Mouse (Mus musculus): ENCODE measurements around the gene Ggcx.

The Ggcx gene

DNA sequence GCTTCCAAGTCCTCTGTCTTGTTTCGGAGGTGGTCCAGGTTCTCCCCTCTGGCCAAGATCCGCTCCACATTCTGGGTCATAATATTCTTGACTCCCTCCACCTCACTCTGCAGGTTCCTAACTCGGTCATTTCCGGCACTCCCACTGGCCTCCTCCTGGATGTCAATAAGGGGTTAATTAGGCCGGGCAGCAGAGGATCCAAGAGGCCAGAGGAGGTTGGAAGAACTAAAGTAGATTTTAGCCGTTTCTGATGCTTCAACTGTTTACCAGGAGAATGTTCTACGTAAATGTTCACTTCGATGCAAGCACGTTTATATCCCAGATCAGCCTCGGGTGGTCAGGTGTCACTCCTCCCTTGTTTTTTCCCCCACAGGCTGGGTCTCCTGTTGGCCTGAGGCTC lies 25.8 kb upstream of the Ggcx start:
- no peak for DNase-seq

DNA sequence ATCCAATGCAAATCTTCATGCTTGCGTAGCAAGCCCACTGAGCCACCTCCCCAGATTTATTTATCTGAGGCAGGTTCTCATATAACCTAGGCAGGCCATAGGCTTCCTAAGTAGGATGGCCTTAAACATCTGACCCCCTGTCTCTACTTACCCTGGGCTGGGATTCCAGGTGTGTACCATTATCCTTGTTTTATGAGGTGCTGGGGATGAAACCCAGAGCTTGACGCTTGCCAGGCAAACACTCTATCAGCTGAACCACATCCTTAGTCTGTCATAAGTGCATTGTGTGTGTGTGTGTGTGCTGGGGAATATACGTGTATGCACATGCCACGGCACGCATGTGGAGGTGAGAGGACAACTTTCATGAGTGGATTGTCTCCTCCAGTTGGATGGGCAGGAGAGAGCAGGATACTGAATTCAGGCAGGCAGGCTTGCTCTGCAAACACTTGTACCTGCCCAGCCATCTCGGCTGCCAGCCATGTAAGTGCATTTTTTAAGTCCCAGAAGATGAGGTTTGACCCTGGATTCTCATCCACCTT lies 25.2 kb upstream of the Ggcx start:
- no peak for DNase-seq

DNA sequence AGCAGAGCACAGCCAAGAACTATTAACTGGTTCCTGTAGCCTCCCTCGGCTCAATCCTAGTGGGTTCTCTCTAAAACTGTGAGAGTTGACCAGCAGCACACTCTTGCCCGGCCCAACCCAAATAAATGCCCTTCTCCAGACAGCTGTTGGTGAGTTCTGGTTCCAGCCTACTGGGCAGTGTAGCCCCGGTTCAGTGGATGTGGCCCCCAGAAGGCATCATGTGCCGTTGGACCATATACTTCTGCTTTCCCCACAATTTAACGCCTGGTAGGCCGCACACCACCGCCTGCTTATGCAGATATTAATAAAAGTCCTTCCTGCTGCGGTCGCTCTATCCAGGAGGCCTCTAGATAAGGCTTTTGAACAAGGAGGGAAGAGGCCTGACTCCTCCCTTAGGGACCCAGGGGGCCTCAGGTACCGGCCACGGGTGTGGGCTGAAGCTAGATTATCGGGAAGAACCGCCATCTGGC lies 24.6 kb upstream of the Ggcx start:
- DNase-seq: no peak

DNA sequence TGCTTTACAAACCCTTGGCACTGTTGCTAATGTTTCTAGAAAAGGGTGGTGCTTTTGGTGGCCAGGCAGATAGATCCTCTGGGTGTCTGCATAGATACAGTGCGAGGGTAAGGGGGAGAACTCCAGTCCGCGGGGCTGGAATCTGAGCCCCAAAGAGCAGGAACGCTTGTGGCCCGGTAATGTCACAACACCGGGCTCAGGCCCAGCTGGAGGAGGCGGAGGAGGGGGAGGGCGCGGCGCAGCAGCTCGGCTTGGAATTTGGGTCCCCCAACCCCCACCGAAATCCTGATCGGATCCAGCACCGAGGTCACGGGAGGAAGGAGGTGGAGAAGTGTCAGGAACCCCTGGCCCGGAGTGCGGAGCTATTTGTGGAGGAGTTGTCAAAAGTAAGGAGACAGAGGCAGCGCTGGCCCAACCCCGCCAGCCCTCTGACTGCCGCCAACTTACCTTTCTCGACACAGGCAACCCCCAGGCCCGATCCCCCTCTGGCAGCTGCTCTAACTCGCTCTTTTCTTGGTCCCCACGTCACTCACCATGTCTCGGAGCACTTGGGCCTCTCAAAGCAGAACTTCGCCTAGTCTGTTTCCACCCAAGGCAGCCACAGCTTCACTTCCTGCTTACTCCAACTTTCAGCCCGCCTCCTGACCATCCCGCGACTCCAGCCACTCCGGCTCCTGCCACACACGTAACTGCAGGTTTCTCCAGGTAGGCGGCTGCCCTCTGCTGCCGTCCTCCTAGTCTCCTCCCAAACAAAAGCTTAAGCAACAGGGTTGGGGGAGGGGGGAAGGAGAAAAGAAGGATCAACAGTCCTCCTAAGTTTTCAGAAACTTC lies 24.0 kb upstream of the Ggcx start, which contains the start of gene Vamp8:
Gene Vamp8, minus strand, starts transcription at position 763 of the 831 bp plus-strand sequence.
- DNase-seq: peak; percentile 40

DNA sequence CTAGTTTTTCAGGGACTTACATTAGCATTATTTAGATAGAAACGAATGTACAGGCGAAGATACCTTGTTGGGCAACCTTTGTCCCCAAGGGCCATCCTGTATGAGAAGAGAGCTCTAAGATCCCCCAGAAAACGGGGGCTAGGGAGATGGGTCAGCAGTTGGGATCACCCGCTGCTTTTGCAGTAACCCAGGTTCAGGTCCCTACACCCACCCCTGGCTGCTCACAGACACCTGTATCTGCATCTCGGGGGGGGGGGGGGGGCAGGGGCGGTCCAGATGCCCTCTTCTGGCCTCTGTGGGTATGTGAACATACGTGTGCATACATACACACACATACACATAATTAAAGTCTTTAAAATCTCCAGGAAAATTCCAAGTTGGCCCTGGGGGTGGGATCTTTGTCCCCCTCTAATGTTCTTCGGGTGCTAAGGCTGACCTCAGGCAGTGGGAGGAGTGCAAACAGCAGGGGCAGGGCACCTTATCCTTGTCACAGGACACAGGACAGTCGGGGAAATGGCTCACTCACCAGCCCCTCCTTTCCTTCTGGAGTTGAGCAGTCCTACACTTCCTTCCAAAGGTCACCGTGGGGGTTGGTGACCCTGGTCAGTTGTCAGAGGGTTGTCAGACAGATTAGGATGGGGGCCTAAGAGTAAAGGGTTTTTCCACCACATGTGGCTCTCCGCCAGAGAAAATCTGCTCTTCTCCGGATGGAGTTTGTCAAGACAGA lies 23.1 kb upstream of the Ggcx start:
- DNase-seq: no peak

DNA sequence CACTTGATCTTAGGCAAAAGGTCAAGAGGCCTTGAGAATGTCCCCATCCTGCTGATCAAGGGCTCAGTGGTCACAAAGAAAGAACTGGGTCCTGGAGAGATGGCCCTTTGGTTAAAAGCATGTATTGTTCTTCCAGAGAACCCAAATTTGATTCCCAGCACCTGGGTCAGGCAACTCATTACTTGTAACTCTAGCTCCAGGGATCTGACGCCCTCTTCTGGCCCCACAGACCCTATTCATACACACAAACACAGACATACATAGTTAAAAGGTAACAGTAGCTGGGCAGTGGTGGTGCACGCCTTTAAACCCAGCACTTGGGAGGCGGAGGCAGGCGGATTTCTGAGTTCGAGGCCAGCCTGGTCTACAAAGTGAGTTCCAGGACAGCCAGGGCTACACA lies 21.8 kb upstream of the Ggcx start:
- no peak for DNase-seq

DNA sequence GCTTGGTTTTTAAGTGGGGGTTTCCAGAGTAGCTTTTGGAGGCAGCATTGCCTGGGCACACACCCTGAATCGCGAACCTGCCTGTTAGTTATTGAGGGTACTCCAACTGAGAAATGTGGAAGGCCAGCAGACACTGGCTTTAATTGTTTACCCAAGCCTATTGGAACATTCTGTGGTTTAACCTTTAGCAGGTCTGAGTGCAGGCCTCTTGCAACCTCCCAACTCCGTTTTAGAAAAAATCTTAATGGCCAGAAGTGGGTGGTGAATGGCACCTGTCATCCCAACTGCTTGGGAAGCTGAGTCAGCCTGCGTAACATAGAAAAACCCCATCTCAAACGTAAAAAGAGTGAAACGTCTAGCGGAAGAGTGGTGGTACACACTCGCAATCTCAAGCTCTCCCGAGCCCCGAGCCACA lies 17.3 kb upstream of the Ggcx start:
- DNase-seq: no peak

DNA sequence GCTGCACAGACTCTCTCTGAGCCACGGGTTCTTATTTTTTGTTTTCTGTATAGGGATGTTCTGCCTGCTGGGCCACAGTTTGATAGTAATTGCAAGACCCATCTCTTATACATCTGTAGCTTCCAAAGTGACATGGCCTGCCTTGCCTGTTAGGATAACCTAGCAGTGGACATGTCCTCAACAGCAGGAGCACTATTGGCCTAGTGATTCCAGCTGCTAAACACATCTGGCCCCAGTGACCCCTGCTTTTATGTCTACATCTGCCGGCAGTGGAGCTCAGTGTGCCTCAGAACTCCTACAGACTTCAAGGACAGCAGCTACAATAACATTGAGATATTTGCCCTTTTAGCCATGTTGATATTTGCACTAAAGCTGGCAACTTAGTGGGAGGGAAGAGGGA lies 14.1 kb upstream of the Ggcx start:
- DNase-seq: no peak

DNA sequence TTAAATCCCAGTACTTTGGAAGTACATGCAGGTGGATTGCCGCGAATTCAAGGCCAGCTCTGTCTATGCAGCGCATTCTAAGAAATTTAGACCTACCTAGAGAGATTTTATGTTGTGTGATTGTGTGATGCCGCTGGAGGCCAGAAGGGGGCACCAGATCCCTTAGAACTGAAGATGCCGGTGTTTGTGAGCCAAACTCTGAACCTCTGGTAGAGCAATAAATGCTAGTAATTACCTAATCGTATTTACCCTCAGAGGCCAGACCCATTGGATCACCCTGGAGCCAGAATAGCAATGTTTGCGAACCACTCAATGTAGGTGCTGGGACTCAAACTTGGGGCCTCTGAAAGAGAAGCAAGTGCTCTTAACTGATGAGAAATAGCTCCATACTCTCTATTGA lies 12.2 kb upstream of the Ggcx start:
- peak; percentile 73 for DNase-seq

DNA sequence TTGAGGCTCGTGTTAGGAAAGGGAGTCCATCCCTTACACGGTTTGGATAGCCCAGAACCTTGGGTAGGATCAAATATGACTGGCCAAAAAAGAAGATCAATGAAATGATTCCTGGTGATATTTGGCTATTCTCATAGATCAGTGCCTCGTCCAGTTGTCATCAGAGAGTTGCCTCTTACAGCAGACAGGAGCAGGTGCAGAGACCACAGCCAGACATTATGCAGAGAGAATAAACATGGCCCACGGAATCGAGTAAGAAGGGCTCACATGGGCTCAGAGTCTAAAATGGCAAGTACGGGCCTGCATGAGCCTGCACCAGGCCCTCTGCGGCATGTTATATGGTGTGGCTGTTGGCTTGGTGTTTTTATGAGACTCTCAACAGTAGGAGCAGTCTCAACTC lies 8.8 kb upstream of the Ggcx start:
- no peak for DNase-seq

DNA sequence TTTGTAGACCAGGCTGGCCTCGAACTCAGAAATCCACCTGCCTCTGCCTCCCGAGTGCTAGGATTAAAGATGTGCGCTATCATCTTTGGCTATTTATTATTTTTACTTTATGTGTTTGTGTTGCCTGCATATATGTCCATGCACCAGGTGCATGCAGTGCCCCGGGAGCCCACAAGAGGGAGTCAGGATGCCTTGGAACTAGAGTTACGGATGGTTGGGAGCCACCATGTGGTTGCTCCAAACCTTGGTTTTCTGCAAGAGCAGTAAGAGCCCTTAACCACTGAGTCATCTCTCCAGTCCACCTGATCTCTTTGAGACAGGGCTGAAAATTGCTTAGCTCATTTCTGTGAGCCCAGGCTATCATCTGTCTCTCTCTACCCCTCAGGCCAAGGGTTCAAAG lies 7.0 kb upstream of the Ggcx start:
- peak; percentile 83 for DNase-seq

DNA sequence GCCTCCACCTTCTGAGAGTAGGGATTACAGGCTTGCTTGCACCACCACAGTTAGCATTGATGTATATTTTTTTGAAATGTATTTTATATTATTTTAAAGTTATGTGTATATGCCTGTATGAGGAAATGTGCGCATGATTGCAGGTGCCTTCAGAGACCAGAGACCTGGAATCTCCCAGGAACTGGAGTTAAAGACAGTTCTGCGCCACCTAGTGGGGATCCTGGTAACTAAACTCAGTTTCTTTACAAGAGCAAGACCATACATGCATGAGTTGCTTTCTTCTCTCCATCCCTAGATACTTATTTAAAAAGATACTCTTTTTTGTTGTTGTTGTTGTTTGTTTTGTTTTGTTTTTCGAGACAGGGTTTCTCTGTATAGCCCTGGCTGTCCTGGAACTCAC lies 4.5 kb upstream of the Ggcx start:
- DNase-seq: peak; percentile 82

DNA sequence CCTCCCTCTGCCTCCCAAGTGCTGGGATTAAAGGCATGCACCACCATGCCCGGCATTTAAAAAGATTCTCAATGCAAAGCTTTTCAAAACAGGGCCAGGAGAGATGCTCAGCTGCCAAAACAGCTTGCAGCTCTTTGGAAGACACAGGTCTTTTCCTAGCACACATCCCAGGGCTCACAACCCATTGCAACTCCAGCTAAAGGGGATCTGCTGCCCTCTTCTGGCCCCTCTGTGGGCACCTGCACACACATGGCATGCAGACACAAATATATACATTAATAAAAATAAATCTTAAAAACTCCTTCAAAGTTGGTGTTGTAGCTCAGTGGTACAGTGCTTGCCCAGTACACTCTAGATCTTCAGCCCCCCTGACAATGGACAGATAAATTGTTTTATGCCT lies 4.1 kb upstream of the Ggcx start:
- DNase-seq: no peak

DNA sequence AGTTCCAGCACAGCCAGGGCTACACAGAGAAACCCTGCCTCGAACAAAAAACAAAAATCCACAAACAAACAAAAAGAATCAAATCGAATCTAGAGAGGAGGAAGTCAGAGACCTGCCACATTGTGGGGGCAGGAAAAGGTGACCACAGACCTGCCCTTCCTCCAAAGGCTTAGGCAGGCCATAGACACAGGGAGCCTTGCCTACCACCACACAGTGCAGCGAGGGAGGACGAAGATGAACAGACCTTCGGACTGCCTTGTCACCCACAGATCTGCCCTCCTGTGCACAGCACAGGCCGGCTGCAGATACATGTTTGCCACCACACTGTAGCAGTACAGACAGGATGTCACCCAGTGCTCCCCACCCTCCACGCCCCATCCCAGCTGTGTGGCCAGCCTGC lies 3.6 kb upstream of the Ggcx start:
- DNase-seq: no peak

DNA sequence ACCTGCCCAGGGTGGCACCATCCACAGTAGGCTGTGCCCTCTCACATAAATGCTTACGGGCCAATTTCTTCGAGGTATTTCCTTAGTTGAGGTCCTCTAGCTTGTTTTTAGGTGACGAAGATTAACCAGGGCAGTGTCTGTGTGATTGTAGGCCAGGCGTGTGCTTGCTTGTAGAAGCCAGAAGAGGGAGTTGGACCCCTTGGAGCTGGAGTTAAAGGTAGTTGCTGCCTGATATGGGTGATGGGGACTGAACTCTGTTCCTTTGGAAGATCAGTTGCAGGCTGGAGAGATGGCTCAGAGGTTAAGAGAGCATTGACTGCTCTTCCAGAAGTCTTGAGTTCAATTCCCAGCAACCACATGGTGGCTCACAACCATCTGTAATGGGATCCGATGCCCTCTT lies 1.1 kb downstream of the Ggcx start:
- DNase-seq: no peak

DNA sequence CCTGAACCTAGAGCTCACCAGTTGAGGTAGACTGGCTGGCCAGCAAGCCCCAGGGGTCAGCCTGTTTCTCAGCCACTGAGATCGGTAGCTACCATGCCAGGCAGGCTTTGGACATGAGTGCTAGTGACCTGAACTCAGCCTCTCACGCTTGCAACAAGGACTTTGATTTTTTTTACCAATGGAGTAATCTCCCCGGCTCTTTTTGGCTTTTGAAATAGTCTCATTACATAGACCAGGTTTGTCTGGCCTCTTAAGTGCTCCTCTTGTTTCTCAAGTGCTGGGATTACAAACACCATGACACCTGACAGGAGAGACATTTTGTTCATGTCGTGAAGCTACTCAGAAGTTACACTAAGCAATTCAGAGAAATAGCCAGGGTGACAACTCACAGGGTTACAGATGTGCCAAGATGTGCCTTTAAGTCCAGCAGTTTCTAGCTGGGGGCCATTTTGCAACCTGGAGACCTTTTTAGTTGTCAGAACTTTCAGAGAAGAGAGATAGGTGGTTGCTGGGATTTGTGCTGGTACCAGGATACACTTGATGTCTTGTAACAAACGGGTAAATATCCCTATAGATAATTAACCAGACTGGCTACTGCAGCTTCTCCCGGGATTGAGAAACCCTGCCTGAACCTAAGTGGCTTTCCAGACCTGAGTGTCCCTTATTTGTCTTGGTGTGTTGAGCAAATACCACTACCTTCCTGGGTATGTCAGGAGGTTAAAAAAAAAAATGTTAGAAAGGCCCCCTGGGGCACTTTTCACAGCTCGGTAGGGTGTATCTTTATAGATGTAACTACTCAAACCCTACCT lies 2.1 kb downstream of the Ggcx start:
- DNase-seq: no peak

DNA sequence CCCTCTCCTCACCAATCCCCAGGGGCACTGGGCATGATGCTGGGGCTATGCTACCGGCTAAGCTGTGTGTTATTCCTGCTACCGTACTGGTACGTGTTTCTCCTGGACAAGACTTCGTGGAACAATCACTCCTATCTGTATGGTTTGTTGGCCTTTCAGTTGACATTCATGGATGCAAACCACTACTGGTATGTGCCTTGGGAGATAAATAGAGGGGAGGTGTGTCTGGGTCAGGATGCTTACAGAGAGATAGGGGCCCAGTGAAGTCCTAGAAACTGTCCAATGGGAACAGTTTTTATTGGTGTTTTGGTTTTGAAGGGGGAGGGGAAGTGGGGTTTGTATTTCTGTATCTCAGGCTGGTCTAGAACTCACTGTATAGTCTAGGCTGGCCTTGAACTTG lies 4.2 kb downstream of the Ggcx start:
- DNase-seq: no peak

DNA sequence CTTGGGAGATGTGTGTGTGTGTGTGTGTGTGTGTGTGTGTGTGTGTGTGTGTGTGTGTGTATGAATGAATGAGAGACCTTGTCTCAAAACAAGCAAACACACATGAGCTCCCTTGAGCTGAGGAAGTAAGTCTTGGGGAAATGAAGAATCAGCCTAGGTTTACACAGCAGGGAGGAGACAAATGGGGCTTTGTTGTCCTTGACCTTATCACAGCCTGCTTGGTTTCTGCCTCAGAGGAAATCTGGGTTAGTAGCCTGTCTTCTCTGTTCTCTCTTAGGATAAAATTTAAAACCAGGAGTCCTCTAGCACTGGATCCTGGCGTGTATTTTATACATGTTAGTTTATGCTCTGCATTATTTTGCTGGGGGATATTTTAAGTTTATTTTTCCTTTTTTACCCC lies 5.7 kb downstream of the Ggcx start:
- no peak for DNase-seq

DNA sequence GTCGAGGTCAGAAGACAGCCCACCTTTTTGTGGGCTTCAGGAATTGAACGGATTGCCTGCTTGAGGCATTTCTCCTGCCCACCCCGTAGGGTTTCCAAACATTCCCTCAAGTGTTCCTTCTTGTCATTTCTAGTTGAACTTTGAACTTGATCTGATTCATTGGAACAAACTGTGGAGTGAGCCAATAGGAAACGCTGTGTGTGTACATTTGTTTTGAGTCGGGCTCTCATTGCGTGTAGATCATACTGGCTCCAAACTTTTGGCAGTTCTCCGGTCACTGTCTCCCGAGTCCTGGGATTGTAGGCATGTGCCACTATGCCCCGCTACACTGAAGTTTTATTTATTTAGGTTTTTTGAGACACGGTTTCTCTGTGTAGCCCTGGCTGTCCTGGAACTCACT lies 6.8 kb downstream of the Ggcx start:
- DNase-seq: no peak

DNA sequence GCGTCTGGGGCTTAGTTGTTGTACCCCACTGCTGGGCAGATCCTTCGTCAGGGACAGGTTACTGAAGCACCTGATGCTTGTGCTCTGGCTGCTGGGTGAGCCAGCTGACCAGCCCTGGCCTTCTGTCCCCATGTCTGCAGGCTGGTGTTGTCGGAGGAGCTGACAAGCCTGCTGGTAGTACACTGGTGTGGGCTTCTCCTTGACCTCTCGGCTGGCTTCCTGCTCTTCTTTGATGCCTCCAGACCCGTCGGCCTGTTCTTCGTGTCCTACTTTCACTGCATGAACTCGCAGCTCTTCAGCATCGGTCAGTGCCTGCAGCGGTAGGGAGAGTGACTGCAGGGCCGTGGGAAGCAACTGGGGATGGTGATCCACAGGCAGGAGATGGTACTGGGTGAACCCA lies 11.5 kb downstream of the Ggcx start:
- no peak for DNase-seq

DNA sequence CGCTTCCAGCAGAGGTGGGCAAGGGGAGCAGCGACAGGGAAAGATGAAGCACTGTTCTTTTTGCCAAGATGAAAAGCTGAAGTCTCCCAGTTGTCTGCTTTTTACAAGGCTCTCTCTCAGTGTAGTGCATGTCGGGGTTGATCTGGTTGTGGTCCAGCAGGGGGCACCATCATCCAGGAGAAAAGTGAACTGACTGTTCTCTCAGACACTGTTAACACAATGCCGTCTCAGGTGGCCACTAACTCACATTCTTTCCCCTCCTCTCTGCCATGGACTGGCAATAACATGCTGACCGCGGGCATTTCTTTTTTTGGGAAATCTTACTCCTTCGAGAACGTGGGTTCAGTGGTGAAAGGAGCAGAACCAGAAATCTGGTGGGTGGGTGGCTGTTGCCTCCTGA lies 13.9 kb downstream of the Ggcx start:
- peak; percentile 82 for DNase-seq

DNA sequence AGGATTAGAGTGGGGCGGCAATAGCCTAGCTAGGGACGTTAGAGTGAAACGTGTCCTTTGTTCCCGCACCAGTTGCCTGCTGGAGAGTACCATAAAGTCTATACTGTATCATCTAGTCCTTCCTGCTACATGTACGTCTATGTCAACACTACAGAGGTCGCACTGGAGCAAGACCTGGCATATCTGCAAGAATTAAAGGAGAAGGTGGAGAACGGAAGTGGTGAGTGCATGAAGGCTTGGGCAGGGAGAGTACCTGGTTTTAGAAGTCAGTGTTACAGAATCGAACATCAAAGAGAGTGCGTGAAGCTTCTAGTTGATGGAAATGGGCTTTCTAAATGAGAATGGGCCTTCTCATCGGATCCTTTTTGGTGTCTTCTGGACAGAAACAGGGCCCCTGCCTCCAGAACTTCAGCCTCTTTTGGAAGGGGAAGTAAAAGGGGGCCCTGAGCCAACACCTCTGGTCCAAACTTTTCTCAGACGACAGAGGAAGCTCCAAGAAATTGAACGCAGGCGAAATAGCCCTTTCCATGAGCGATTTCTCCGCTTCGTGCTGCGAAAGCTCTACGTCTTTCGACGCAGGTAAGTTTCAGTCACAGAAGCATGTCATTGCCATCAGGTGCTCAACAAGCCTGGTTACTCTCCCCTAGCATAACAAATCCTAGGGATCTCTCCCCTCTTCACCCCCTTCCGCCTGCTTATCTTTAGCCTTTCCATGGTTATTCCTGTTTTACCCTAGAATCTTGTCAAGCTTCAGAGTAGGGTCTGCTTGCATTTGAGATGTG lies 15.1 kb downstream of the Ggcx start:
- DNase-seq: no peak
